Mouse (Mus musculus) frontal cortex, adult (tissue): Measurements from ENCODE around the gene Tbc1d1.
"Not testable (repeated sequence)": the region's sequence is repeated elsewhere in the genome, so short reads cannot be mapped to it uniquely, and the experiment has no call there.

ENCODE experiments used
- ATAC-seq: cut with Nextera tagmentation; 2 replicates; pipeline ENCODE4 v1.9.2; 2017; ENCODE audit warnings: mild to moderate bottlenecking, moderate library complexity, mixed read lengths; ENCODE audit not compliant: low TSS enrichment

The Tbc1d1 gene

GRCm38 (mm10) chr5:64314288-64315052 lies 158.4 kb downstream of the Tbc1d1 start:
- ATAC-seq = peak; percentile 95

- ATAC-seq = no peak
Observed at GRCm38 (mm10) chr5:64315088-64315487, 159.0 kb downstream of the Tbc1d1 start.

- no peak for ATAC-seq
Observed at GRCm38 (mm10) chr5:64323286-64323685, 167.2 kb downstream of the Tbc1d1 start.

- no peak for ATAC-seq
Observed at GRCm38 (mm10) chr5:64324353-64324752, 168.2 kb downstream of the Tbc1d1 start.

GRCm38 (mm10) chr5:64324920-64325319 lies 168.8 kb downstream of the Tbc1d1 start:
- peak; percentile 58 for ATAC-seq

GRCm38 (mm10) chr5:64325741-64326355 lies 169.7 kb downstream of the Tbc1d1 start:
- ATAC-seq = no peak

- no peak for ATAC-seq
Observed at GRCm38 (mm10) chr5:64326427-64327181, 170.5 kb downstream of the Tbc1d1 start.

GRCm38 (mm10) chr5:64327212-64327902 lies 171.3 kb downstream of the Tbc1d1 start:
- ATAC-seq = no peak

GRCm38 (mm10) chr5:64336767-64337408 lies 180.8 kb downstream of the Tbc1d1 start:
- peak; percentile 94 for ATAC-seq

- not testable (repeated sequence) for ATAC-seq
Observed at GRCm38 (mm10) chr5:64338795-64339194, 182.7 kb downstream of the Tbc1d1 start.

GRCm38 (mm10) chr5:64340366-64340765 lies 184.3 kb downstream of the Tbc1d1 start:
- no peak for ATAC-seq

GRCm38 (mm10) chr5:64341671-64342070 lies 185.6 kb downstream of the Tbc1d1 start:
- no peak for ATAC-seq

- no peak for ATAC-seq
Observed at GRCm38 (mm10) chr5:64342138-64342537, 186.0 kb downstream of the Tbc1d1 start.

- peak; percentile 45 for ATAC-seq
Observed at GRCm38 (mm10) chr5:64343972-64344700, 188.0 kb downstream of the Tbc1d1 start.

- no peak for ATAC-seq
Observed at GRCm38 (mm10) chr5:64345181-64345735, 189.2 kb downstream of the Tbc1d1 start.

- no peak for ATAC-seq
Observed at GRCm38 (mm10) chr5:64345761-64346160, 189.7 kb downstream of the Tbc1d1 start.

- no peak for ATAC-seq
Observed at GRCm38 (mm10) chr5:64346343-64346885, 190.3 kb downstream of the Tbc1d1 start.

GRCm38 (mm10) chr5:64348166-64348565 lies 192.1 kb downstream of the Tbc1d1 start:
- no peak for ATAC-seq

GRCm38 (mm10) chr5:64348780-64349179 lies 192.7 kb downstream of the Tbc1d1 start:
- ATAC-seq = no peak

GRCm38 (mm10) chr5:64351968-64352367 lies 195.9 kb downstream of the Tbc1d1 start:
- no peak for ATAC-seq
